Mouse (Mus musculus): ENCODE measurements around the gene Zfp131. TPM values are rescaled to one million over a fixed set of nuclear protein-coding genes. Genes with fewer than 3 reads are reported as not detected.
"Not testable (repeated sequence)": the region's sequence is repeated elsewhere in the genome, so short reads cannot be mapped to it uniquely, and the experiment has no call there.

Zfp131 gene
- 10 to 100 TPM; 22.9 TPM for total RNA-seq (2021)
- long read RNA-seq, experiment 1, partial matches to known transcripts: 6 of 18 reads
- long read RNA-seq, experiment 1, other reads (novel, unspliced or antisense): 8 of 18 reads
- long read RNA-seq, experiment 2, partial matches to known transcripts: 7 of 15 reads
- long read RNA-seq, experiment 2, other reads (novel, unspliced or antisense): 4 of 15 reads

DNA sequence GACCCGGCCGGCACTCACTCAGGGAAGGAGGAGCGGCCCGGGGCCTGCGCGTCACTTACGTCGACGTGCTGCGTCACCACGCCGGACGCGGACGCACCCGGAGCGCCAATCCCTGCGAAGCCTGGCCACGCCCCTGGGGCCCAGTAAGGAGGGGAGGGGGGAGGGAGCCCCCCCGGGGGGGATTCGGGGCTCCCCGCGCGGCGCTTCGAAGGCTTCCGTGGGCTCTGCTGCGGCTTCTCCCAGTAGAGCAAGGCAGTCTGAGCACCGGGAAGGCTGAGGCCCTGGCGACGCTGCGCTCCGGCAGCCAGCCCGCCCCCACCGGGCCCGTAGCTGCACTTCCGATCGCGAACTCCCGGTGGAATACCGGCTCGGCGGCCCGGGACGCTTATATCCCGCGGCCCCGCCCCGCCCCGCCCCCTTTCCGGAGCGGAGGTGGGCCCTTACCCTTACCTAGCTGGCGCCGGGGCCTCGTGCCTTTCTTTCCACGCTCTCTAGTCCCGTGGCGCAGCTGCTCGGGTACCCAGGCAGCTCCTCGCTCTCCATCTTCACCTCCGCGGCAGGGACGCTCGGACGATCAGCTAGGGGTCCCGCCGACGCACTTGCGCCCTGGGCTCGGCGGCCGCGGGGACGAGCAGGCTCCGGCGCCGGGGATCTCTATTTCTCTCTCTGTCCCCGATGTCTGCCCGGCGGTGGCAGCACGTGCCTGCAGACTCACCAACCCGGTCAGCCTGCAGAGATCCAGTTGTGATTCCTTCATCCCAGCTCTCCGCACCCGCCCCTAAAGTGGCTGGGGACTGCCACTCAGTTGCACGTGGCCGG, at the start of gene Zfp131:
Zfp131 (minus strand) TSS at position 129 of the 819 bp plus-strand sequence.
- peak; percentile 96 to 98 for DNase-seq
- intact Hi-C loops (cut with DNase I): loop anchor here (5.0 kb wide), 2 partner anchors 34 to 149 kb away; partner anchors contain the start of gene Nim1k

DNA sequence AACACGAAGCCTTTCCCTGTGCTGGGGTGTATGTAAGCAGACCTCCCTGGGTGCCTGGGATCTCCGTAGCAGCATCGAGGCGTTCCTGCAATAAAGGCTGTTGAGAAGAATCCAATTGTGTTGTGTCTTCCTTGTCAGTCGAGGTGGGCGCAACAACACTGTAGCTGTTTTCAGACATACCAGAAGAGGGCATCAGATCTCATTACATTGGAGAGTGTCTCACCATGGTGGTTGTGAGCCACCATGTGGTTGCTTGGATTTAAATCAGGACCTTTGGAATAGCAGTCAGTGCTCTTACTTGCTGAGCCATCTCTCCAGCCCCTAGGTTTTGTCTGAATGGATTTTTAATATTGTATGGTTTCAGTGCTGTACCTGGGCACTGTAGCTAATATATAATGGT, 49.3 kb upstream of the Zfp131 start:
- DNase-seq; intact Hi-C loops (cut with DNase I): not testable (repeated sequence)

DNA sequence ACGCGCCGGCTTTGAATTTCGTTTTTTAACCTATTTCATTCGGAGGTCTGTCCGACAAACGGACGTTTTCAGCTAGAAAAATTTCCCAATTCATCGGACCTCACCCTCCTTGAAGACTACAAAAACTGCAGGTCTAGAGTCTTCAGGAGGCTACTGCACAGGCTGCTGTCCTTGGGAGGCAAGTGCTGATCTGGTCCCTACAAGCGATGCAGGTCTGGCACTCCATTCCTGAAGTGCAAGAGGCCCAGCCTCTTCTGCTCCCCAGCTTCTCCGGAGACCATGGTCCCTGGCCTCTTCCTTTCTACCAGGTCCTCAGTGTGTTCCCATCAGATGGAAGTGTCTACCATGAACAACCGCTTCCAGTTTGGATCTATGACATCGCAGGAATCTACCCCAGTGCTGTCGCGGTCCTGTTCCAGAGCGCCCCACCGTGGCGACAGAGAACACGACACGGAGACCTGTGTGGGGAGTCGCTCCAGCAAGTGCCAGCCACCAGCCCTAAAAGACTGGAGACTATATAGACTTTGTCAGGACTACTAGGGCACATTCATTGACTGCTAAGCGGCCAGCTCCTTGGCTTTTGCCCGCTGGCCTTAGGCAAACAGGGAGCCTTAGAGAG, 47.1 kb upstream of the Zfp131 start:
- intact Hi-C loops (cut with DNase I): not testable (repeated sequence)

DNA sequence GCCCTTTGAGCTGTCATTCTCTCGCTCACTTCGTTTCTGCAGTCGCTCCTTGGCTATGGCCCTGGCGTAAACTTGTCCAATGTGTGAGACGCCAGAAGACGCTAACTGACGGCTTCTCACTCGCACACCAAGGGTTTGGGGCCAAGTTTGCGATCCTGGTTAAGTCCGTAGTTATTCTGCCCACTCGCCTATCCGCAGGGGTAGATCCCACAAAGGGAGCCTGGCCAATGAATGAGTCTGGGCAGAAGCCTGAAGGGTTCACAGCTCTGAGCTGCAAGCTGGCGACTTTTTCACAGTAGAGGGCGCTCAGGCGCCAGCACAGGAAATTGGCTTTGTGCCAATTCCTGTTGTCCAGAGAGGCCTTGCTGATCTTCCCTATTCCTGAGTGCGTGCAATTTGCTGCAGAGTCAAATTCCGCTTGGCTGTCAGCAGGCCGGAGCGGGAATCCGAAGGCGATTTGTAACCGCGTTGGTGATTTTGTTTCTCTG, 45.7 kb upstream of the Zfp131 start:
- intact Hi-C loops (cut with DNase I): not testable (repeated sequence)
- peak; percentile 8 to 9 for DNase-seq

More for the DNA sequence above, 47.1 kb upstream of the Zfp131 start:
- DNase-seq: peak in 1 of 2 experiments; percentile 28

DNA sequence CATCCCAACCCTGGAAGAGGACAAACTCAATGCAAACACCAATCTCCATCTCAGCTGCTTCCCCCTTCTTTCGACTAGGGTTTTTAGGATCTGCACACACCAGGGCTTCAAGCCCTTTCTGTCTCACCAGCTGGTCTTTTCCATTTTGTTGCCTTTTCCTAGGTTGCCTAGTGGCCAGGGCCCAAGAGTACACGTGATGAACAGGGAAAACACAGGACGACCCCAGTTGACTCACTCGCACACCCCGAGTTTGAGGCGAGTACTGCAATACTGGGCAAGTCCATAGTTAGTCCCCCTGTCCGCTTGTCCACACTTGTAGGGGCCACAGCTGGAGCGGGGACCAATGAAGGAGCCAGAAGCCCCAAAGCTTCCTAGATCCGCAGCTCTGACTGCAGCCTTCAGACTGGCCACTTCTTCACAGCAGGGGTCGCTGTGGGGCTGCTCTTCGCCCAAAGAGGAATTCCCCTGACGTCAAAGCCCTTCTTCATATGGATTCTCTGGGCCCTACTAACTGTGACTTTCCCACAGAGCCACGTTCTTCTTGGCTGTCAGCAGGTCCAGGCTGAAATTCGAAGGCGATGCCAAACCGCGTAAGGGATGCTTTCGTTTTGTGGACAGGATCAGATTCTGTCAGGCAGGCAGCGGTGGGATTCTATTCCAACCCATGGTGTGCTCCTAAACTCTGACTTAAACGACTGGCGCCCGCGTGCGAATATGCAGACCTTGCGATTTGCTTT, 44.8 kb upstream of the Zfp131 start, which contains the start of gene D13Ertd608e:
D13Ertd608e (plus strand) TSS at position 687 of the 737 bp plus-strand sequence.
- peak; percentile 35 to 42 for DNase-seq
- intact Hi-C loops (cut with DNase I): not testable (repeated sequence)

DNA sequence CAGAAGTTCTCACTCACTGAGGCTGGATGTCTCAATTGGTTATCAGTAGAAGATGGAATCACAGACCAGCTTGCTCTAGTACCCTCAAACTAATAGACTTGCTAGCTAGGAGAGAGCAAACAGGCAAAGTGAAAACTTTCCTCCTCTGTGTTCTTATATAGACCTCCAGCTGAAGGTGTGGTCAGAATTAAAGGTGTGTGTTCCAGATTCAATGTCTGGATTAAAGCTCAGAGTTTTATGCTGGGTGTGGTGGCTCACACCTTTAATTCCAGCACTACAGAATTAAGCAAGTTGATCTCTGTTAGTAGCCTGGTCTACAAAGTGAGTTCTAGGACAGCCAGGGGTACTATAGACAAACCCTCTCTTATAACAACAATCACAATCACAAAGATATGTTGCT, 39.4 kb upstream of the Zfp131 start, which contains the start of gene AF067063:
AF067063 (minus strand) TSS at position 101 of the 400 bp plus-strand sequence.
- intact Hi-C loops (cut with DNase I); DNase-seq: not testable (repeated sequence)

DNA sequence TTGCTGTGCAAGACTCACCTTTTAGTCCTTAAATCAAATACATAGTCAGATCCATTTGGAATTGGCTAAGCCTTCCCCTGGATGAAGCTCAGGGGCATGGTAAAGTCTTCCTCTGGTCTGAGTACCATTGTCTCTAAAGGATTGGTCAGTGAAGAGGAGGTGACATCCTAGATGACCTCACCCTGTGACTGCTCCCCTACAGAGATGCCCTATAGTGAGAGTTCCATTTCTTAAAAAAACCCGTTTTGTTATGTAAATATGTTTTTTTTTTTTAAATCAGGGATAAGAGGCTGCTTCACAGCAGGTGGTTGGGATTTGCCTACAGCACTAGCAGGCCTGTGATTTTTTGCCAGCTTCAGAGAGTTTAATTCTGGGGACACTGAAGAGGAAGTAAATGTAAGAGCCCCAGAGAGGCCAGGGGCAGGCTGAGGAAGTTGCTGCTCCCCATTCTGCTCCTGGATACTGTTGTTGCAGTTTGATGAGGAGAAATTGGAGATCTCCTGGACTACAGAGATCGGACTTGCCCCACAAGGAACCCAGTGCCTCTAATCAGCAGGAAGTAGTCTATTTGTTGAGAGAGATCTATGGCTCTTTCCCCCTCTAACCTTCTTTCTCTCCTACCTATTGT, 27.0 kb upstream of the Zfp131 start:
- DNase-seq: no peak
- intact Hi-C loops (cut with DNase I): no loop called here

DNA sequence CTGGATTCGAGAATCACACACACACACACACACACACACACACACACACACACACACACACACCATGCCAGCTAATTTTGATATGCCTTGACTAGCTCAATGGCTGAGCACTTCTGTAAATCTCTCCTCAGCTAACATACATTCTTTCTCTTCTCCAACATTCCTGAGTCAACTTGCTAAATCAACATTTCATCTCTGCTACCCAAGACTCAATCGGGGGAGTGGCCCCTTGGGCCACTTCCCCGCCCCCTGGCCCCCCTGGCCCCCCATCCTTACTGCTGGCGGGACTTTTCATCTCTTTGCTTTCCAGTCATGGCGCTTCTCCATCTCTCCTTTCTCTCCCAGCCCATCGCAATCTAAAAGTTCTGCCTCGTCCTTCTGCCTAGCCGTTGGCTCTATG, 26.1 kb upstream of the Zfp131 start:
- intact Hi-C loops (cut with DNase I): no loop called here

DNA sequence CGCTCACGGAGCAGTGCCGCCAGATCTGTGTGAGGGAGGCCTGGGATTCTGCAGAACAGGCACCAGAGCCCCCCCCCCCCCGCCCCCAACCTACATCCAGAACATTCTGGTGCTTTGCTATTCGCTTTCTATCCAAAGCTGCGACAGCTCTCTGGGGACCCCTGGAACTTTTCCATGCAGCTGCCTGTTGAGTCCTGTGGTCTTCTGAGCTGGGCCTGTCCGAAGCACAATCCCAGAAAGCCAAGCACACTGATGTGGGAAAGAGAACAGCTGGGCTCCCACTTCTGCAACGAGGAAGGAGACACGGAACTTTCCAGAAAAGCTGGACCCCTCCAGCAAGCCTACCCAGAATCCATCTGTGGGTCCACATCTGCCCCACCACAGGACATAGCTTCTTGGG, 19.3 kb upstream of the Zfp131 start:
- peak; percentile 10 to 38 for DNase-seq
- intact Hi-C loops (cut with DNase I): no loop called here

More for the DNA sequence above, 26.1 kb upstream of the Zfp131 start:
- no peak for DNase-seq

DNA sequence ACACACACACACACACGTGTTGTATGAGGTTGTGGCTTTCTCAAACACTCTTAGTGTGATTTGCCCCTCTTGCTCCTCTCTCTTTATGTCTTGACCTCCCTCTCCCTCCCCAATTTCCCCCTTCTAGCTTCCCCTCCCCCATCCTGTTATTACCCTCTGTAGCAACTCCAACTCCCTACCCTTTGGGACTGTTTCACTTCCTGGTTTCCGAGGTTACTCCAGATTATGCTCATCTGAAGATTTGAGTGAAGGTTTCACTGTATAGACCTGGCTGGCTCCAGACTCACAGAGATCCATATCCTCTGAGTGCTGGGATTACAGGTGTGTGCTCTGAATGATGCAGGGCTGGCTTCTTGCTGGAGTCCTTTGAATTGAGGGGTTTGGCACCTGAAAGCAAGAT, 18.2 kb upstream of the Zfp131 start:
- intact Hi-C loops (cut with DNase I): no loop called here

DNA sequence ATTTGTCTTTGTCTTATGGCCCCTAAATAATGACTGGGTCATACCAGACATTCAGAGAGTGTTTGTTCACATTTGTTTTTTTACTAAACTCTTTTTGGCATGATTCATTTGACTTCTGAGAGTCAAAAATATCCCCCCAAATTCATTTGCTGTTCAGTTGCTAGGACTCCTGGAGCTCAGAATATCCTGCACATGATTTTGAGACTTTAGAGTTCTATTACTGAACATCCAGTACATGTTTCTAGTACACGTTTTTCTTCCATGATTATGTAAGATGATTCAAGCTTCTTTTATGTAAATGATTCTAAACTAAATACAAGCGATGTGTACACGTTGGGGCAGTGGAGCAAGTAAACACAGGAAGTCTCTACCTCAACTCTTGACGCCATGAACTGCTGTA, 7.0 kb upstream of the Zfp131 start:
- intact Hi-C loops (cut with DNase I): no loop called here
- DNase-seq: no peak

More for the DNA sequence above, 18.2 kb upstream of the Zfp131 start:
- no peak for DNase-seq

DNA sequence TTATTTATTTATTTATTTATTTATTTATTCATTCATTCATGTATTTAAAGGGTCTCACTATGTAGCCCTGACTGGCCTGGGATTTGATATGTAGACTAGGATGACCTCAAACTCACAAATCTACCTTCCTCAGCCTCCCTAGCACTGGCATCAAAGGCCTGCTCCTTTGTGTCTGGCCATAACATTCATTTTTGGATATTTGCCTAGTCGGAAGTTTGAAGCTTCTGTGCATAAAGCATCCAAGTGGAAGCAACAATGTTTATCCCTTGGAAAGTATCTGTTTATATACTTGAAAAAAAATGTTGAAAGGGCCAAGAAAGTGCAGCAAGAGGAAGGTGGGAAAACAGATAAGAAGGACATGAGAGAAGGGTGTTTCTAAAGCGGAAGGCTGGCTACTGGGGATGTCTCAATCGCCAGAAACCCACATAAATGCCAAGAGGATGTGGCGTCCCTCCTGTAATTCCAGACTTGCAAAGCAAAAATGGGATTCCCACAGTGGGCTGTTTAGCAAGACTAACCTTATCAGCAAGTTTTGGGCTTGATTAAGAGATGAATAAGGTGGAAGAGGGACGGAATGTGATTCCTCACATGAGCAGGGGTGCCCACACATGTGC, 2.2 kb upstream of the Zfp131 start:
- intact Hi-C loops (cut with DNase I): loop anchor here (5.0 kb wide), 2 partner anchors 36 to 151 kb away; partner anchors contain the start of gene Nim1k
- DNase-seq: no peak

DNA sequence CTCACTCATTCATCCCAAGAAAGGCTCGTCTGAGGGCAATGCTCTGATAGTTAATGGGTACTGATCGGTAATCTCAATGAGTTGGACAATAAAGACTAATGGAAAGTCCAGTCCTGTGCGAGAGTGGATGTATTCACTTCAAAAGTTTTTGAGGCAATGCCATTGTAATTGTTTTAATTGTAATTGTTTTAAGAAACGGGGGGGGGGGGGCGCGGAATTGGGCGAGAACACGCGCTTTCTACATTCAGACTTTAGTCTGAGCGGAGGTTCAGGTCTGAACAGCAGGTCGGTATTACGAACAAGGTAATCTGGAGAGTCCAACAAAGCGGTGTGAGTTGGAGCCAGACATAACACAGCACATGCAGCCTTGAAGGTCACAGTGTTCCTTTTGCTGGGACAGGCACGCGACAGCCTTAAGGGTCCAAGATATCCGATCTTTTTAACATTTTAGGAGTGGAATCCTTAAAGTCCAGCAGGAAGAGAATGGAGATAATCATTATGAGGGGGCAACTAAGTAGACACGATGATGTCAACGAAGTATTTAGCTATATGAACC, 969 bp upstream of the Zfp131 start:
- no peak for DNase-seq
- intact Hi-C loops (cut with DNase I): loop anchor here (5.0 kb wide), 2 partner anchors 34 to 149 kb away; partner anchors contain the start of gene Nim1k

DNA sequence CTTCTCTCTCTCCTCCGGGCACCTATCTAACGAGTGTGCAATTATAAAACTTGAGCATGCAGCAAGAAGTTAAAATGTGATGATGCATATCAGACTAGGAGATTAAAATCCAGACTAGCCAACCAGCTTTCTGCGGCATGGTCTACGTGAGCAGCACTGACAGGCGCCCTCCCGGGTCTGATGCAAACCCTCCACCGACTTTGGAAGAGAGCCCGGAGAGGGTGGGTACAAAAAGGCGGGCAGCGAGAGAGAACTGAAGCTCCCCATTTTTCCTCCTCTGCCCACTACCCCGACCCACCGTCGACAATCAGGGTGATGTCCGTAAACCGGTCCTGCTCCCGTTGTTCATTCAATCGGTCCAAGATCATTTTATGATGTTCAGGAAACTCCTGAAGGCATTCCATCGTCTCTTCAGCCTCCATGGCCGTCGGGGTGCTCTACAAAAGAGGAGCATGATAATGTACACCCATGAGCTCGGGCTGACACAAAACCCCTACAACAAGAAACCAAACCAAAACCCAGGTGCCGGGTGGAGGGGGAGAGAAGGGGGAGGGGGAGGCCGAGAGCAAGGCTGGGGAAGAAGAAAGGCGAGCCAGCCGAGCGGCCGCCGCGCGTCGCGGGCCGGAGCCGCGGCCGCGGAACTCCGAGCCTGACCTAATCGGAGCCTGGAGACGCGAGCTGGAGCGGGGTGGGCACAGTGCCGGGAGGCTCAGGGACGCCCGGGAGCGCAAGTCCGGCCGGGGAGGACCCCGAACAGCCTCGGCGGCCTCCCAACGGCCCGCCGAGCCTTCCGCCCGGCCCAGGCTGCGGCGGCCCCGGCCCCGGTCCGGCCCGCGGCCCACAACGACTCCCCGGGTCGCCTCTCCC, 605 bp downstream of the Zfp131 start:
- intact Hi-C loops (cut with DNase I): loop anchor here (5.0 kb wide), 3 partner anchors 33 to 148 kb away; partner anchors contain the start of gene Nim1k
- DNase-seq: peak; percentile 51 to 59

DNA sequence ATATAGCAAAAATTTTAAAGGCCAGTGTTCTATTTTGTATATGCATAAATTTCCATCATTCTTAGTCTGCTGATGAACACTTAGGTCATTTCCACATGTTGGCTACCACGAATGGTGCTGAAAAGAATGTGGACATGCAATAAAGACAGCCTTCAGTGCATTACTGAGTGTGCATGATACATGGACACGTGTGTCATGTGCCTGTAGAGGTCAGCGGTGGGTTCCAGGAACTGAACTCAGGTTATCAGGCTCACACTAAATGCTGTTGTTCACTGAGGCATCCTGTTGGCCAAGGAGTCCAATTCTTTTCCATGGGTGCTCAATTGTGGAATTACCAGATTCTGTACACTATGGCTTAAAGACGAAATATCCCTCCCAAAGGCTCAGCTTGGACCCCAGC, 7.1 kb downstream of the Zfp131 start:
- no peak for DNase-seq
- intact Hi-C loops (cut with DNase I): no loop called here

DNA sequence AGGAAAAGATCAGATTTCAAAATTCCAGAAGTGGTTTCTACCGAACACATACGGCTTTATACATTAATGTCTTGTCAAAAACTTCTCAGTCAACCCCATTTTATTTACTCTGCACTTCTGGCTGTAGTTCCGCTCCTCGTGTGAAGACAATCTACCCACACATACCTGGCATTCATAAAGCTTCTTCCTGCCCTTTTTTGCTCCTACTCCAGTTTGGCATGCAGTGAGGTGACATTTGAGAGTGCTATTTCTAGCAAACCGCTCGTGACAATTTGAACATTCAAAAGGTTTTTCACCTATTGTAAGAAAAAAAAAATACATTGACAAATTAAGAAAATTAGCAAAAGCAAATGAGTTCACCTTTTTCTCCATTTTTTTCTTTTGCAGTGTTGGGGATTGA, 22.1 kb downstream of the Zfp131 start:
- intact Hi-C loops (cut with DNase I): no loop called here
- DNase-seq: no peak

DNA sequence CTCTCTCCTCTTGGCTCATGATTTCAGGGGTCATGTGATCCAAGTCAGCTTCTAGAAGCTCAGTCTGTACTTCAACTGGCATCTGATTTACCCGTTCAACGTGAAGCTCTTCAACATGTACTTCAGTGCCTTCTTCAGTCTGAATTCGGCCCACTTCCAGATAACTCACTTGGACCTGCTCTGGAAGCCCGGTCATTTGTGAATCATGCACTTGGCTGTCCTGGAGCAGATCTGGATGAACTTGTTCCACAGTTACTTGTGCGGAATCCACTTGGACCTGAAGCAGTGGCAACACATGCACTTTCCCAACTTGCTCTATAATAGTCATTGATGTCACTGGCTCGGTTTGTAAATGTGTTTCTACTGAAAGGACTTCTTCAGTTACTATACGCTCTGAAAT, 24.2 kb downstream of the Zfp131 start:
- intact Hi-C loops (cut with DNase I): no loop called here

DNA sequence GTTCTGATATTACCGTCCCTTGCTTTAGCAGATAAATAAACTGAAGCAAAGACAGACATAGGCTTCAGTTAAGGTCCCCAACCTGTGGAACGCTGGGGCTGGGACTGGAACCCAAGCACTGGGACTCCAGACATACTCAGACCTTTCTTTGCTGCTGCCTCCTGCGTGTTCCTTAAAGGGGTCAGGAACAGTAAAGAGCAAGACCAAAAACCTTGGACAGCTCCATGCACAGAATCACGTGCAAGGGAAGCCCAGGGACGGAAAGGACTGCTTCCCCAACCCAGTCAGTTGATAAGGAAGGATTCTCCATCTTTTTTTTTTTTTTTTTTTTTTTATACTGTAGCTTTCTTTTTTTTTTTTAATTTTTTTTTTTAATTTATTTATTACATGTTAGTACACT, 33.9 kb downstream of the Zfp131 start:
- intact Hi-C loops (cut with DNase I): loop anchor here (5.0 kb wide), 1 partner anchor 35 kb away; the partner anchor contains the start of gene Zfp131
- no peak for DNase-seq

More for the DNA sequence above, 24.2 kb downstream of the Zfp131 start:
- DNase-seq: no peak

Measured in heart, postnatal 14 days (tissue).